Mouse (Mus musculus) ES-E14 (cell line): ENCODE measurements around the gene Tfdp1.

Experiments
- CHD2 ChIP-seq: IDR thresholded peaks from 2 replicates; pipeline ENCODE4 v1.6.1; 2014; ENCODE audit warnings: mild to moderate bottlenecking, low read depth, low read length, inconsistent platforms
- HCFC1 ChIP-seq: IDR thresholded peaks from 2 replicates; pipeline ENCODE4 v1.6.1; 2012; ENCODE audit warnings: low read length, inconsistent platforms, borderline replicate concordance; ENCODE audit not compliant: insufficient read depth
- ZC3H11A ChIP-seq: IDR thresholded peaks from 2 replicates; pipeline ENCODE4 v1.6.1; 2012; ENCODE audit warnings: low read depth, mild to moderate bottlenecking, inconsistent platforms, low read length, borderline replicate concordance
- ZNF384 ChIP-seq: IDR thresholded peaks from 2 replicates; pipeline ENCODE4 v1.6.1; 2012; ENCODE audit warnings: low read depth, low read length, inconsistent platforms

DNA sequence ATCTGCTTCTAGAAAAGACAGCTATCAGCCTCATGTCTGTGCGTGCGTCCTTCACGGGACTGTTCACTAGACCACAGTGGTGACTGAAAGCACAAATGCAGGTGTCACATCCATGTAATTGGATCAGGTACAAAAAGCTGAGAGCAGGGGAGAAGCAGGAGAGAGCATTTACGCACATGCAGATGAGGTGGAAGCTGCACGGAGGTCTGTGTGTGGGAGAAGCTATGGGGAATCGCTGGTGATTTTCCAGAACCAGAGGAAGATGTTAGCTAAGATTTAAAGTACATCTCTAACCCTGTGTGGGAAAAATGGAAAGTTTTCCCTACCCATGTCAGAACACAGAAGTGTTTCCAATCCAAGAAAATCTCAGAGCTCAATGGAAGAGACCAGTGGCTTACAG is 33.1 kb upstream of the Tfdp1 start:
- TF ChIP-seq ZC3H11A (no peak), ZNF384 (no peak), CHD2 (no peak), HCFC1 (no peak)
